Mouse (Mus musculus) embryonic fibroblast, embryonic 13.5 days (primary cell): Measurements from ENCODE around the gene Nemp1. TPM values are rescaled to one million over a fixed set of nuclear protein-coding genes. Genes with fewer than 3 reads are reported as not detected.
A peak's percentile ranks its signal among the peaks of the same experiment; 100 is the strongest.

Source experiments
- H3K27ac ChIP-seq: 2 replicates; pipeline ENCODE4 v1.5.1; 2012; ENCODE audit warnings: low read length, control low read depth, inconsistent platforms; ENCODE audit not compliant: insufficient read depth
- H3K4me1 ChIP-seq: 2 replicates; pipeline ENCODE4 v1.6.1; 2011; ENCODE audit warnings: low read length; ENCODE audit not compliant: control insufficient read depth, insufficient read depth
- H3K4me3 ChIP-seq: 2 replicates; pipeline ENCODE4 v1.5.1; 2011; ENCODE audit warnings: mild to moderate bottlenecking, control low read depth, low read length; ENCODE audit not compliant: insufficient read depth
- CTCF ChIP-seq: IDR thresholded peaks from 2 replicates; pipeline ENCODE4 v1.5.1; 2011; ENCODE audit warnings: mild to moderate bottlenecking, control low read depth, low read length, moderate library complexity, borderline replicate concordance; ENCODE audit not compliant: insufficient read depth
- POLR2A ChIP-seq: IDR thresholded peaks from 2 replicates; pipeline ENCODE4 v1.6.1; 2011; ENCODE audit warnings: low read depth, mild to moderate bottlenecking, control low read depth, low read length, moderate library complexity
- polyA plus RNA-seq: library from polyadenylated mRNA; stranded (reverse); fragments of >200 nt; gene quantifications from 2 replicates; pipeline ENCODE4 v1.2.4, GENCODE M21; 2011; ENCODE audit warnings: low read depth; ENCODE audit not compliant: missing spikeins, insufficient read length

Nemp1 gene
- polyA plus RNA-seq, 1 experiment, result 10.6 TPM

GRCm38 (mm10) chr10:127662666-127663253, 3.9 kb upstream of the Nemp1 start:
- Histone ChIP-seq H3K4me1 (no peaks in the 10 kb centered on the region; the same call in 1 of the 2 replicates), H3K27ac (peak overlapping the region; percentile 85), H3K4me3 (peak overlapping the region; percentile 92)
- peak; percentile 20; the same call in 1 of the 2 replicates for TF ChIP-seq POLR2A
- TF ChIP-seq CTCF, result peak; percentile 41; the same call in 1 of the 2 replicates

- peak overlapping the region; percentile 92 for H3K4me3 ChIP-seq
- no peak for TF ChIP-seq CTCF
- no peak for TF ChIP-seq POLR2A
- no peaks in the 10 kb centered on the region; the same call in 1 of the 2 replicates for H3K4me1 ChIP-seq
- H3K27ac ChIP-seq, result peak overlapping the region; percentile 85
These were observed 3.1 kb upstream of the Nemp1 start for GRCm38 (mm10) chr10:127663590-127663989.

- H3K27ac ChIP-seq, result peak overlapping the region; percentile 85
- peak overlapping the region; percentile 92 for H3K4me3 ChIP-seq
- H3K4me1 ChIP-seq, result no peaks in the 10 kb centered on the region; the same call in 1 of the 2 replicates
- TF ChIP-seq CTCF, result no peak
- TF ChIP-seq POLR2A, result no peak
These were observed 2.5 kb upstream of the Nemp1 start for GRCm38 (mm10) chr10:127664166-127664565.

GRCm38 (mm10) chr10:127664891-127665290, 1.8 kb upstream of the Nemp1 start:
- H3K4me1 ChIP-seq, result no peaks in the 10 kb centered on the region; the same call in 1 of the 2 replicates
- peak overlapping the region; percentile 99 for H3K27ac ChIP-seq
- TF ChIP-seq CTCF (no peak), POLR2A (peak; percentile 41; the same call in 1 of the 2 replicates)
- H3K4me3 ChIP-seq, result peak overlapping the region; percentile 92

GRCm38 (mm10) chr10:127665366-127666181, 1.1 kb upstream of the Nemp1 start:
- Histone ChIP-seq H3K4me3 (peak overlapping the region; percentile 92), H3K27ac (peak overlapping the region; percentile 99), H3K4me1 (no peaks in the 10 kb centered on the region; the same call in 1 of the 2 replicates)
- no peak for TF ChIP-seq CTCF
- TF ChIP-seq POLR2A, result peak; percentile 23; the same call in 1 of the 2 replicates

- Histone ChIP-seq H3K27ac (peak overlapping the region; percentile 100), H3K4me3 (peak overlapping the region; percentile 36), H3K4me1 (no peaks in the 10 kb centered on the region; the same call in 1 of the 2 replicates)
- TF ChIP-seq CTCF (no peak), POLR2A (peak; percentile 95)
These were observed 780 bp downstream of the Nemp1 start for GRCm38 (mm10) chr10:127667269-127668092.

GRCm38 (mm10) chr10:127668093-127669050, 1.7 kb downstream of the Nemp1 start, which contains the start of gene Nab2:
Gene Nab2, minus strand, starts transcription at chr10:127668568.
- Histone ChIP-seq H3K4me1 (no peaks in the 10 kb centered on the region; the same call in 1 of the 2 replicates), H3K27ac (peak within 1 kb of the TSS; percentile 100), H3K4me3 (peak within 1 kb of the TSS; percentile 49)
- TF ChIP-seq CTCF, result no peak
- peak; percentile 89 for TF ChIP-seq POLR2A

- Histone ChIP-seq H3K4me1 (no peaks in the 10 kb centered on the region; the same call in 1 of the 2 replicates), H3K4me3 (no peak overlapping the region), H3K27ac (peak overlapping the region; percentile 100)
- TF ChIP-seq CTCF (no peak), POLR2A (no peak; the same call in 1 of the 2 replicates)
These were observed 2.5 kb downstream of the Nemp1 start for GRCm38 (mm10) chr10:127669170-127669569.
